Mouse (Mus musculus): Measurements from ENCODE around the gene Plxna2.

Plxna2 gene

DNA sequence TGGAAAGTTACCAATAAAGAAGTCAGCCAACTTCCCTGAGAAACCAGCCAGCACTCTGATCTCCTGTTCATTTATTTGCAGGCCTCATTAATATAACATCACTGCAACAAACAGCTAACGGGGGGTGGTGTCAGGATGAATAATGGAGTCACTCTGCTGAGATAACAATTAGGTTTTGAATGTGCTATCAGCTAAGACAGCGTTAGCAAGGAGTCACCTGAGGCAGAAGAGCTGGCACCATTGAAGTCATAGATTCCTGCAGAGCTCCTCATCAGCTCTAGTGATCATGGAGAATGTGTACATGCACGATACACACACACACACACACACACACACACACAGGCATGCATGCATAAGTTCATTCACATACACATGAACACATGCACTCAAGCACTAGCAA is 154.0 kb downstream of the Plxna2 start:
- no peak for DNase-seq (ENCODE audit: low spot score)

DNA sequence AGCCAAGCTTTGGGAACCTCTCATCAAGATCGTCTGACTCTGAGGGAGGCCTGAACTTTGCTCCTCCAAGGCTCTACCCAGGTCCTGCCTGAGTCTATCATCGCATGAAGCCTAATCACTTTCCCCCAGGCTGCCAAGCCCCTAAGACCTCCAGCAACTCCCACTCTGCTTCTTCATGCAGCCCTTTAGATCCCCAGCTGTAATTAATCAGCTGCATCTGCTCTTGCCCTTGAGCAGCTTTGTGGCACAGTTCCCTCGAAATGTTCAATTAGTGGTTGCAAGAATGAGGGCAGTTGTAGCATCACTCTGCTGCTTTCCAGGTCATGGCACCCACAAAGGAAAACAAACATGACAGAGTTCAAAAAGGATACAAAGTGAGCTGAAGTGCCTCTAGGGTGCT is 155.9 kb downstream of the Plxna2 start:
- no peak for DNase-seq (ENCODE audit: low spot score)

DNA sequence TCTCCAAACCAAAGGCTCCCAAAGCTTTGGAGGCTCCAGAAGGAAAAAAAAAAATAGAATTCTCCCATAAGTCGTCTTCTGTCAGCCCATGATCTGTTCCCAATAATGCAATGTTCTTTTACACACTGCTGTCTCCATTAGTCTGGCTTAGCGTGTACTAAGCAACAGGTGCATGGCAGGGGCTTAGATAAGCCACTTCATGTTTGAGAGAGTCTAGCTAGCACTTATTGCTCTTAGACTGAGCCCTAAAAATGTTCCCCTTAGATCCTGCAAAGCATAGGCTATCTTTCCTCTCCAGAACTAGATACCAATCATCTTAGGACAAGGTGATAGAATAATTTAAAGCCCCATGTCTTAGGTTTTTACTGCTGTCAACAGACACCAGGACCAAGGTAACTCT is 156.3 kb downstream of the Plxna2 start:
- DNase-seq (ENCODE audit: low spot score) = no peak

DNA sequence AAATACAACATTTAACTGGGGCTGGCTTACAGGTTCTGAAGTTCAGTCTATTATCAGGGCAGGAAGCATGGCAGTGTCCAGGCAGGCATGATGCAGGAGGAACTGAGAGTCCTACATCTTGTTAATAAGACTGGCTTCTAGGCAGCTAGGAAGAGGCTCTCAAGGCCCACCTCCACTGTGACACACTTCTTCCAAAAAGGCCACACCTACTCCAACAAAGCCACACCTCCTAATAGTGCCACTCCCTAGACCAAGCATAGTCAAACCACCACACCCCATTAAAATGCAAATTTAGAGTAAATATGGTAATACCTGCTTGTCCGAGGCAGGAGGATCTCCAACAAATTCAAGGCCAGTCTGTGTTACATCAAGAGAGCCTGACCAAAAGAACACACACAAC is 156.7 kb downstream of the Plxna2 start:
- no peak for DNase-seq (ENCODE audit: low spot score)

GRCm38 (mm10) chr1:194775656-194776374 is 157.8 kb downstream of the Plxna2 start:
- DNase-seq (ENCODE audit: low spot score) = no peak

GRCm38 (mm10) chr1:194776510-194777244 is 158.7 kb downstream of the Plxna2 start:
- DNase-seq (ENCODE audit: low spot score) = no peak

GRCm38 (mm10) chr1:194777608-194778007 is 159.6 kb downstream of the Plxna2 start:
- DNase-seq (ENCODE audit: low spot score) = no peak

GRCm38 (mm10) chr1:194780392-194780791 is 162.4 kb downstream of the Plxna2 start:
- no peak for DNase-seq (ENCODE audit: low spot score)

DNA sequence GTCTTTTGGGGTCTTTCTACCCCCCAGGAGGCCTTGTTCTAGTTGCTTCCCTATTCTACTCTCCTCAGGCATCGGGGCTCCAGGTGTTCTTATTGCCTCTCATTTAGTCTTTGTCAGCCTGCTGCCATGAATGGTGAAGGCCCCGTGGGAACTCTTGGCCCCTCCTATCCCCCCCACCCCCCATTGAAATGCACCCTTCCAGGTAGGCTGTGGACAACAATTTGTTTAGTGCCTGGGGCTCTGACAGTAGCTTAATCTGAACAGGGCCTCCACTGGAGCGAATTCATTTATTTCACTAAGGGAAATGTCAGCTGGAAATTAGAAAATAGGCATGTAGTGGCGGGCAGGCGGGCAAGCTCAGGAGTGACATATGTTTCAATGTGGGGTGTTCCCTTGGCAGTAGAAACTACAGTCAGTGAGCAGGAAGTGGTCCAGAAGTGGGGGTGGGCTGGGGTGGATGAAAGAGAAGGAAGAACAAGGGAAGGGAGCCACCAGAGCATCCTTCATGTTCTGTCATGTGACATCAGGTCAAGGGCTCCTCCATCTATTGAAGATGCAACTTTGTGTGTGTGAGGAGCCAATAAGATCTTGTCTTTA is 162.9 kb downstream of the Plxna2 start:
- no peak for DNase-seq (ENCODE audit: low spot score)

GRCm38 (mm10) chr1:194781556-194781955 is 163.5 kb downstream of the Plxna2 start:
- no peak for DNase-seq (ENCODE audit: low spot score)

- DNase-seq (ENCODE audit: low spot score) = no peak
Measured at GRCm38 (mm10) chr1:194782325-194782724, 164.3 kb downstream of the Plxna2 start.

GRCm38 (mm10) chr1:194787626-194788025 is 169.6 kb downstream of the Plxna2 start:
- DNase-seq (ENCODE audit: low spot score) = no peak

GRCm38 (mm10) chr1:194793226-194793924 is 175.4 kb downstream of the Plxna2 start:
- DNase-seq (ENCODE audit: low spot score) = no peak

DNA sequence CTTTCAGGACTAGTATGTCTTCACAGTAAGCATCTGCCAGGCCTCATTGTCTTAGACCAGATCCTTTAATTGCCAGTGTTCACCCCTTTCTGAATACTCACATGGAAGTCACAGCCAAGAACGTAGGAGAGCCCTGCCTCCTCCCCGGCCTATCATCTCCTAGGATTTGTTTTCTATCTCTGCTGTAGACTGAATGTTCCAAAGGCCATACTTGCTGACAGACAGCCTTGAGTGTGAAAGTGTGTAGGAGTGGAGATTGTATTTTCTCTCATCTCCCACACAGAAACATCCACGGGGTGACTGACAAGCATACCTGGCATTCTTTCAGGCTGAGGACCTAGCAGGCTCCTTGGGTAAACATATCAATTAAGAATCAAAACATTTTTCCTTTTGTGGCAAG is 177.3 kb downstream of the Plxna2 start:
- no peak for DNase-seq (ENCODE audit: low spot score)

DNA sequence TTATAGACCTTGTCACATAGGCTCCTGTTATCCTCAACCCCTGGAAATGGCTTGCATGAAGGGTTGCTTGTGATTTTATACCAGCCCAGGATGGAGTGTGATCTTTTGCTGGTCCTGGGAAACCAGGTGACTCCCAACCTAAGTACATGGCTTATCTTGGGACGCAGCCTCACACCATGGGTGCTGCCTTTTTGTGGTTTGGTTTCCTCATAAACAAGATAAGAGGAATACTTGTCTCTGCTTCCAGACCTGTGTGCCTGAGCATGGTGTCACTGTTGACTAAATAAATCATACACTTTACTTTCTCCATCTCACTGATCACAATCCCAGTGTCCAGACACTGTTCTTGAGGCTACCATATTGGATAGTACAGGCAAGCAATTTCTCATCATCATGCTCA is 179.8 kb downstream of the Plxna2 start:
- no peak for DNase-seq (ENCODE audit: low spot score)

GRCm38 (mm10) chr1:194798511-194798910 is 180.5 kb downstream of the Plxna2 start:
- no peak for DNase-seq (ENCODE audit: low spot score)

- no peak for DNase-seq (ENCODE audit: low spot score)
Measured at GRCm38 (mm10) chr1:194808261-194808660, 190.2 kb downstream of the Plxna2 start.

- no peak for DNase-seq (ENCODE audit: low spot score)
Measured at GRCm38 (mm10) chr1:194808681-194809080, 190.7 kb downstream of the Plxna2 start.

DNA sequence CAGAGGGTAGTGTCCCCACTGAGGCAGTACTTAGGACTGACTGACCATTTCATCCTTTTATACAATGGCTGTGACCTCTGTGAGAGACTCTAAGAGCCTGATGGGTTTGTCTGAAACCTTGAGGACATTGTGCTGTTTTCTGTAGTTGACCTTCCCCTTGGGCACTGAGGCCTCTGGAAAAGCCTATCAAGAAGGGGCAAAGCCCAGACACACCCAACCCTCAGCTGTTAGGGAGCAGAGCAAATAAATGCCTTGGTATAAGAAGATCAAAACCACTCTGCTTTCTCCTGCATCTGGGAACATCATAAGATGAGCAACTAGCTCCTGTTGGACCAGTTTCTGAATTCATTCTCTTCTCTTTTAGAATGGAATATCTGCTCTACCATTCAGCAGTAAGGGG is 191.6 kb downstream of the Plxna2 start:
- DNase-seq (ENCODE audit: low spot score) = no peak

GRCm38 (mm10) chr1:194814187-194814586 is 196.2 kb downstream of the Plxna2 start:
- no peak for DNase-seq (ENCODE audit: low spot score)

DNA sequence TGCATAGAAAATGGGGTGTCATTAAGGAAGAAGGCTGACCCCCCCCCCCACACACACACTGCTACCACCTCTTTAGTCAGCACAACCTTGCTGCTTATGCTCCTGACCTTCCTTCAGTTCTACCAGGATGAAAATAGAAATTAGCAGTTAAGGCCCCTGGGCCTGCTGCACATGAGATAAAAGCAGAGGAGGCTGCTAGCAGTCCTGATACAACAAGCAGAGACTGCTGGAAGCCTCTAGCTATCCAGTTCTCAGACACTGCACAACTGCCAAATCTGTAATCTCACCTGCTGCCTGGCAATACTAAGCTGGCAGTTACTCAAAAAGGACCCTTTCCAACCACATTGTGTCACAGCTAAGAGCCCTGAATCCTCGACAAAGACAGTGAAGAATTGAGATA is 197.5 kb downstream of the Plxna2 start:
- DNase-seq (ENCODE audit: low spot score) = no peak

- DNase-seq (ENCODE audit: low spot score) = peak; percentile 65
Measured at GRCm38 (mm10) chr1:194816913-194817312, 198.9 kb downstream of the Plxna2 start.

GRCm38 (mm10) chr1:194820953-194821352 is 202.9 kb downstream of the Plxna2 start:
- DNase-seq (ENCODE audit: low spot score) = no peak

Data from left cerebral cortex, adult 11 months (tissue).